Comparison of ENCODE assay signal across 13 mouse cellular contexts in the genomic region with DNA sequence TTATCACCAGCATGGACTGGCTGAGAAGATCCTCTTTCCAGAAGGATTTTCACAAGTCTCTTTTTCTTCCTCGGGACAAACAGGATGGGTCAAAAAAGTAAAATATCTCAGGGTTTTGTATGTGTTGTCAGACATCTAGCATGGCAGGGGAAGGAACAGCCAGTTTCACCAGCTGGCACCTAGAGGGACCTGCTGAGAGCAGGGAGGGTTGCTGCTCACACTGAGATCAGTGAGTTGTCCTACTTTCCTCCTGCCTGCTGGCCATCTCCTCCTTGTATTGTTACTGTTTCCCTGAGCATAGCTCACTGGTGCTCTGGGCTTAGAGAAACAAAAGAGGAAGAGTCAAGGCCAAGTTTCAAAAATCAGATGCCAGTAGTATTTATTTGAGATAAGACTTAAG.
"Had no signal": no experiment of that assay in that cellular context is flagged by ENCODE, and none has a peak within 500 bp of the region (broad histone marks: within the 10 kb centered on the region; RNA-seq: fewer than 3 reads in every experiment).

No protein-coding gene starts in this region.

- H3K9ac ChIP-seq: lung, embryonic 15.5 days; midbrain, embryonic 15.5 days; neural tube, embryonic 12.5 days had no signal

- H3K36me3 ChIP-seq: limb, embryonic 10.5 days; lung, embryonic 15.5 days; midbrain, embryonic 15.5 days; neural tube, embryonic 12.5 days had no signal

- H3K4me3 ChIP-seq: left cerebral cortex, adult 2 months; limb, embryonic 10.5 days; lung, embryonic 15.5 days; megakaryocyte, embryonic 14.5 days; midbrain, embryonic 15.5 days; neural tube, embryonic 12.5 days had no signal

- H3K4me2 ChIP-seq: liver, embryonic 11.5 days; lung, embryonic 15.5 days; midbrain, embryonic 11.5 days; midbrain, embryonic 15.5 days; neural tube, embryonic 12.5 days had no signal

- H3K9me3 ChIP-seq: limb, embryonic 10.5 days; lung, embryonic 15.5 days; midbrain, embryonic 15.5 days; neural tube, embryonic 12.5 days had no signal

- H3K27me3 ChIP-seq: lung, embryonic 15.5 days; megakaryocyte, embryonic 14.5 days; midbrain, embryonic 15.5 days; neural tube, embryonic 12.5 days had no signal

- DNase-seq: kidney, postnatal 10 days; lung, postnatal 14 days; right cerebral cortex, postnatal 14 days had no signal

- H3K27ac ChIP-seq: left cerebral cortex, adult 2 months; limb, embryonic 10.5 days; lung, embryonic 15.5 days; macrophage; midbrain, embryonic 15.5 days; neural tube, embryonic 12.5 days; stomach, postnatal 0 days had no signal

- H3K4me1 ChIP-seq: limb, embryonic 10.5 days; megakaryocyte, embryonic 14.5 days; midbrain, embryonic 15.5 days; neural tube, embryonic 12.5 days had no signal

- ATAC-seq: midbrain, embryonic 15.5 days had no signal
